Mouse (Mus musculus): ENCODE results near the gene Slc35c2. TPM values are rescaled to one million over a fixed set of nuclear protein-coding genes. Genes with fewer than 3 reads are reported as not detected.

The Slc35c2 gene
- total RNA-seq, 4 experiments from 2014 or later: 56.7 to 62.1 (median 58.3) TPM

GRCm38 (mm10) chr2:165273589-165273988 is 14.1 kb downstream of the Slc35c2 start:
- no peak for DNase-seq

- no peak for DNase-seq
Measured at GRCm38 (mm10) chr2:165271326-165271725, 16.3 kb downstream of the Slc35c2 start.

GRCm38 (mm10) chr2:165270858-165271257 is 16.8 kb downstream of the Slc35c2 start:
- no peak for DNase-seq

- no peak for DNase-seq
Measured at GRCm38 (mm10) chr2:165266739-165267138, 20.9 kb downstream of the Slc35c2 start.

GRCm38 (mm10) chr2:165263861-165264260 is 23.8 kb downstream of the Slc35c2 start:
- no peak for DNase-seq

- no peak for DNase-seq
Measured at GRCm38 (mm10) chr2:165262274-165262990, 25.2 kb downstream of the Slc35c2 start.

- no peak for DNase-seq
Measured at GRCm38 (mm10) chr2:165259859-165260258, 27.8 kb downstream of the Slc35c2 start.

- DNase-seq: no peak
Measured at GRCm38 (mm10) chr2:165258321-165258720, 29.3 kb downstream of the Slc35c2 start.

GRCm38 (mm10) chr2:165257151-165257834 is 30.4 kb downstream of the Slc35c2 start:
- DNase-seq: no peak

- no peak for DNase-seq
Measured at GRCm38 (mm10) chr2:165256213-165256612, 31.5 kb downstream of the Slc35c2 start.

- no peak for DNase-seq
Measured at GRCm38 (mm10) chr2:165253867-165254266, 33.8 kb downstream of the Slc35c2 start.

GRCm38 (mm10) chr2:165253269-165253668 is 34.4 kb downstream of the Slc35c2 start:
- DNase-seq: no peak

GRCm38 (mm10) chr2:165252801-165253200 is 34.9 kb downstream of the Slc35c2 start:
- DNase-seq: no peak

- DNase-seq: no peak
Measured at GRCm38 (mm10) chr2:165252381-165252780, 35.3 kb downstream of the Slc35c2 start.

GRCm38 (mm10) chr2:165250903-165251302 is 36.8 kb downstream of the Slc35c2 start:
- no peak for DNase-seq

GRCm38 (mm10) chr2:165248967-165249366 is 38.7 kb downstream of the Slc35c2 start:
- DNase-seq: no peak

- no peak for DNase-seq
Measured at GRCm38 (mm10) chr2:165246349-165246748, 41.3 kb downstream of the Slc35c2 start.

GRCm38 (mm10) chr2:165243122-165243720 is 44.4 kb downstream of the Slc35c2 start:
- DNase-seq: no peak

GRCm38 (mm10) chr2:165242575-165242974 is 45.1 kb downstream of the Slc35c2 start:
- DNase-seq: no peak

- DNase-seq: no peak
Measured at GRCm38 (mm10) chr2:165241786-165242185, 45.9 kb downstream of the Slc35c2 start.

- no peak for DNase-seq
Measured at GRCm38 (mm10) chr2:165240371-165240770, 47.3 kb downstream of the Slc35c2 start.

- no peak for DNase-seq
Measured at GRCm38 (mm10) chr2:165239533-165240144, 48.0 kb downstream of the Slc35c2 start.

Data from adrenal gland, adult 8-10 months (tissue).